Mouse (Mus musculus): ENCODE data around the gene Pa2g4. TPM values are rescaled to one million over a fixed set of nuclear protein-coding genes. Genes with fewer than 3 reads are reported as not detected.
"Not testable (repeated sequence)": the region's sequence is repeated elsewhere in the genome, so short reads cannot be mapped to it uniquely, and the experiment has no call there.

The Pa2g4 gene
- total RNA-seq, 4 experiments from 2014 or later: 57.5 to 60.9 (median 59.4) TPM

GRCm38 (mm10) chr10:128579298-128579697 lies 13.5 kb upstream of the Pa2g4 start:
- no peak for DNase-seq (ENCODE audit: low spot score in 2 of 2)

GRCm38 (mm10) chr10:128578330-128578729 lies 12.5 kb upstream of the Pa2g4 start:
- no peak for DNase-seq (ENCODE audit: low spot score in 2 of 2)

DNA sequence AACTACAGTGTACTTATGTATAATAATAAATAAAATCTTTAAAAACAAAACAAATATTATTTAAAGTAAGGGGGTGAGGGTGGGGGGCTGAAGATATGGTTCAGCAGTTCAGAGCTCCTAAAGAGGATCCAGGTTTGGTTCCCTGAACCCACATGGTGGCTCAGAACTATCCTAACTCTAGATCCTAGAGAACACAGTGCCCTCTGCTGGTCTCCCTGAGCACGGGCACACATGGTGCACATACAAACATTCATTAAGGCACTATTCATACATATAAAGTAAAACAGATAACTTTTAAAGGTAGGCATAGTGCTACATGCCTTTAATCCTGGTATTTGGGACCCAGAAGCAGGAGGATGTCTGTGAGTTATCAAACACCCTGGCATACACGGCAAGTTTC lies 9.3 kb upstream of the Pa2g4 start:
- no peak for DNase-seq (ENCODE audit: low spot score in 2 of 2)

DNA sequence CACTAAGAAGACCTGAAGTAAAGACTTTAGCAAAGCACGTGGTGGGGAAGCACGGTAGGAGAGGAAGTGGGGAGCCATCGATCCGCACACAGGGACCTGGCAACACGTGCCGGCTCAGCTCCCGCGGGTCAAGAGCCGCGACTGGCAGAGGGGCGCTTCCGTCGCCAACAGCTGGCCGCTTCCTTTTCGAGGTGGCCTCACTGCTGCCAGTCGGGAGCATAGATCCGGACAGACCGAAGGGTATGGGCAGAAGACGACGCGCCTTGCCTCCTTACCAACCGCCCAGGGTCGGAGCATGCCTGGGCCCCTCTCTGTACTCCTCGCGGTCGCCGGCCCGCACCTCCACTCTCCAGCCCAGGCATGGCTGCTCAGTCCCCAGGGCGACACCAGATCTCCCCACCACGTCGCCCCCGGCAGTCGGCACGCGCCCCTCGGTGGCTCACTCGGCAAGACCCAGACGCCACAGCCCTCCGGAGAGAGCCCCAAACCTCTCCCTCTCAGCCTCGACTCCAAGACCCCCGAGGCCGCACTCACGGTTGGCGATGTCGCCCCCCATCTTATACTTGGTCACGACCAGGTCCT lies 490 bp downstream of the Pa2g4 start:
- DNase-seq (ENCODE audit: low spot score in 2 of 2): no peak

DNA sequence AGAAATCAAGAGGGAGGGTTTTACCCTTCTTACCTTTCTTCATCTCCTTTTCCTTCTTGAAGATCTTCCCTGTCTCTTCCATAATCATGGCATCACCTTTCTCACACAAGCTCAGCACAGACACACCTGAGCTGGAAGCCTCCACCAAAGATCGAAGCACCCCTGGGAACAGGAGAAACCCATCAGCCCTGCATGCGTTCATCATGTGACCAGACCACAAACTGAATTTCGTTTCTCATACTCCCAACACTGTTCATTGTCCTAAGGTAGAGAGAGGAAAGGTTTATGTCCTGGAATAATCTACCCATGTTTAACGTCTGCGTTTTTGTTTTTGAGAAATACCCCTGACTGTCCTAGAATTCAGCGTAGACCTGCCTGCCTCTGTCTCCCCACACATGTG lies 2.2 kb downstream of the Pa2g4 start:
- no peak for DNase-seq (ENCODE audit: low spot score in 2 of 2)

DNA sequence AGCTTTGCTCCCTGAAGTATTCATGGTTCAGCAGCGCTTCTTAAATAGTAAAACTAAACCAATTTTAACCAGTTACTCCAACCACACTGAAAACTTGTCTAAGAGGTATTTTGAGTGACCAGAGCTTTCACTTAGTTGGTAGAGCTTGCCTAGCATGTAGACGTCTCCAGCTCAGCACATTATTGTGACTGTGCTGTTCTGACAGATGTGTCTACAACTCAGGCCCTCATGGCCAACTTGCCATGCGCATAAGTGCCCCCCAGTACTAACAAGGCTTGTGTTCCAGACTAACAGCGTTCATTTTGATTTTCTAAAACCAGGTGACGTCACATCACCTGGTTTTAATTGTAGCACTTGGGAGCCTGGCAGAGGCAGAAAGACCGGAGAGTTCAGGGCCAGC lies 8.8 kb downstream of the Pa2g4 start:
- no peak for DNase-seq (ENCODE audit: low spot score in 2 of 2)

GRCm38 (mm10) chr10:128556286-128556685 lies 9.5 kb downstream of the Pa2g4 start:
- DNase-seq (ENCODE audit: low spot score in 2 of 2): no peak

- not testable (repeated sequence) for DNase-seq (ENCODE audit: low spot score in 2 of 2)
These were observed 10.2 kb downstream of the Pa2g4 start for GRCm38 (mm10) chr10:128555567-128555966.

DNA sequence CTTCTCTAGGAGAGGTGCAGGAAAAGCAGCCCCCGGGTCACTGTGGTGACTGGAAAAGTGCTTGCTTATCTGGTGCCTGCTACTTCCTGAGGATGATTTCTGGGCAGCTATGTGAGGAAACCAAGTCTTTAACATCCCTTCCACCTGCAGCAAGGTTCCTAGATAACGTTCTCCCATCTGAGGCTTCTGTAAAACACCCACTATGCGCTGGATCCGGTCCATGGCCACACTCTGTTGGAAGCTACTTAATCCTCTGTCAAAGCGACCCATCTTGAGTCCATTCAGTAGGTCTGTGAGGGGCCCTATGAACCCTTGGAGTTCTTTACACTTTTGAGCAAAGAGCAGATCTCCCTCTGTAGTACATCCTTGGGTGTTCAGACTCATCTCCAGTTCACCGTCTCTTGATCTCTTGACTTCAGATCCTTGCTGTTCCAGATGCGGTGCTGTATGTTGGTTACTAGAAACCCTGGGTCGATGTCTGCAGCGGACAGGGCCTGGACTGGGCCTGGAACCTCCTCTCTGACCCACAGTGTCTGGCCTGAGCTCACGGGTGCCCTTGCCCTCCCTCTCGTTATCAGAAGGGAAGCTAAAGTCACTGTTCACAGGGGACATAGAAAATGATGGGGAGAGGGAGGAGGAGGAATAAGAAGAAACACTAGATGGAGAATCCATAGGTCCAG lies 15.5 kb downstream of the Pa2g4 start:
- DNase-seq (ENCODE audit: low spot score in 2 of 2): not testable (repeated sequence)

DNA sequence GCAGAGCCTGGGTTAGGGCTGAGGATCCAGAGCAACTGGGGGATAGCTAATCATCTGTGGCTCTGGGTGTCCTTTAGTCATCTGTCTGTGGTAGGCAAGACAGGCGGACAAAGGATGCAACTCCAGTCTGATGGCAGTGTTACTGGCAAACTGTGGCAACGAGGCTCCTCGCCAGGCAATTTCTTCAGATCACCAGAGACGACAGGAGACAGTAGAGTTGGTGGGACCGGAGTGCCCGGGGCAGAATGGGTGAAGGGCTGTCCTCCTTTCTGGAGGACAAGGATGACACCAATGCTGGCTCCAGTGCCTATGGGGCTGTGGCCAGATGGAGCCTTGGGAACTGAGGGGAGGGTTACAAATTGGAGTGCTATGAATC lies 16.1 kb downstream of the Pa2g4 start:
- peak in 1 of 2 experiments; percentile 38 for DNase-seq (ENCODE audit: low spot score in 2 of 2)

- DNase-seq (ENCODE audit: low spot score in 2 of 2): peak; percentile 78 to 96
These were observed 16.7 kb downstream of the Pa2g4 start, which contains the start of gene Rpl41 for GRCm38 (mm10) chr10:128548947-128549681. Gene Rpl41 (minus strand): TSS chr10:128549305.

DNA sequence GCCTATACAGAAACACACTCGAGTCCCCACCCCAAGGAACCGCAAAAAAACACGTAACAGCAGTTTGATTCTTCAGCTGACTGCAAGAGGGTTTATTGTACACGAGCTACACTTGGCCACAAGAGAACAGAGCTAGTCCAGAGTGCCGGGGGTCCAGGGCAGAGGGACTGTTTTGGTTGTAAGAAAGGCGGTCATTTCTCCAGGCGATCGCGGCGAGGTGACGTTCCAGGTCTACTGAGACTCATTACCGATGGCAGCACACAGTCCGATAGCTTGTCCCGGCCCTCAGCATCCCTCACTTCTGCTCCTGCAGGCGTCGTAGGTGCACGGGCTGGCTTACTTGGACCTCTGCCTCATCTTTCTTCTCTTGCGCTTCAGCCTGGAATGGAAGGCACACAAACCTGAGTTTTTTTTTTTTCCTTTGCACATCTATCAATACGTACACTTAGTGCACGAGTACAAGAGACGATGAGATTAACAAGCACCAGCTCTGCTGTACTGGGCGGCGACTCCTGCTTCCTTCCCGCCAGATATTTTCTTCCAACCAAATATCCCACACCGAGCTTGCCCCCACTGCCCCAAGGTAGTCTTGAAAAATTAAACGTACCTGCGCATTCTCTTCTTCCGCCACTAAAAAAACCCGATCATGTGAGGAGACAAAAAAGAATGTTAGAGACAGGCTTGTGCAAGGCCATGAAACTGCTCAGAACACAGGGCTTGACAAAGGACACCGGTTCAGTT lies 17.6 kb downstream of the Pa2g4 start:
- DNase-seq (ENCODE audit: low spot score in 2 of 2): not testable (repeated sequence)

DNA sequence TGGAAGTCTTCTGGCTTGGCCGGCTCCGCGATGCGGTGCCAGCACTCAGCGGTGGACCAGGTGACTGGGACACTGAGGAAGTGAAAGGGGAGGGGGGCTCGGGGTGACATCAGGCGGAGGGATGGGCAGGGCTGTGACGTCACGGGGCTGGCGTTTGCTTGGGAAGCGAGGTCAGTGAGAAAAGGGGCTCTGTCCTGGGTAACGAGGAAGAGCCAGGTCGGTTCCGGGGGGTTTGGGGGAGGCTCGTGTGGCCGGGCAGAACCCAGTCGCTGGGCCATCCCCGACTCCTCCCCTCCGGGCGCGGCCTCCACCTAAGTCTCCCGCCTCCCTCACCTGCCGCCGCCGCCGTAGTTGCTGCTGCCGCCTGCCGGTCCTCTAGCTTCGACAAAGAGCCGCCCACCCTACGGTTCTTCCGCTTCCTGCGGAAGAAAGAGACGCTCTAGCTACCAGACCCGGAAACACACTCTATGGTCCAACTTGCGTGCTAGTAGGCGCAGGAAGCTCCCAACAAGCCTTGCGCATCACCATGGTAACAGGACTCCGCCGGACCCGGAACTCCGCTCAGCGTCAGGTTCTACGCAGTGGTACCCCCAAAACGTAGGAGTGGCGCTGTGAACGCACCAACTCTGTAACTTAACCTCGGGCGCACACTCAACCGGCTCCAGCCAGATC lies 18.3 kb downstream of the Pa2g4 start, which contains the start of gene Zc3h10:
Gene Zc3h10, minus strand, starts transcription at position 414 of the 672 bp plus-strand sequence.
- DNase-seq (ENCODE audit: low spot score in 2 of 2): peak; percentile 82 to 98

- no peak for DNase-seq (ENCODE audit: low spot score in 2 of 2)
These were observed 19.0 kb downstream of the Pa2g4 start for GRCm38 (mm10) chr10:128546787-128547186.

DNA sequence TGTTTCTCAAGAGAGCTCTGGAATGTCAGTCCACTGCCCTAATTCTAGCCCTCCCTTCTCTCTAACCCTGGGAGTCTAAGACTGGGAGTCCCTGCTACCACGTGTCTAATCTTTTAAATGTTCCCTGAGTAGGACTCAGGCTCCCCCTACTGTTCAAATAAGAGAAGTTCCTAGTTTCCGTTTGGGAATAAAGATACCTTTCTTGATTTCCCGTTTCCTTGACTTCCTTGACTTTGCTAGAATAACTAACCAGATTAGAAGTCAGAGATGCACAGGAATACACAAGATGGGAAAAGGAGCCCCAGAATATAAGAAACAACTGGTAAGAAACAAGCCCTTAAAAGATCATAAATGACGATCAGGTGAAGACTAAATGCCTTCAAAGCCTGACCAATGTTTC lies 19.4 kb downstream of the Pa2g4 start:
- no peak for DNase-seq (ENCODE audit: low spot score in 2 of 2)

- DNase-seq (ENCODE audit: low spot score in 2 of 2): no peak
These were observed 20.3 kb downstream of the Pa2g4 start for GRCm38 (mm10) chr10:128545570-128545898.

DNA sequence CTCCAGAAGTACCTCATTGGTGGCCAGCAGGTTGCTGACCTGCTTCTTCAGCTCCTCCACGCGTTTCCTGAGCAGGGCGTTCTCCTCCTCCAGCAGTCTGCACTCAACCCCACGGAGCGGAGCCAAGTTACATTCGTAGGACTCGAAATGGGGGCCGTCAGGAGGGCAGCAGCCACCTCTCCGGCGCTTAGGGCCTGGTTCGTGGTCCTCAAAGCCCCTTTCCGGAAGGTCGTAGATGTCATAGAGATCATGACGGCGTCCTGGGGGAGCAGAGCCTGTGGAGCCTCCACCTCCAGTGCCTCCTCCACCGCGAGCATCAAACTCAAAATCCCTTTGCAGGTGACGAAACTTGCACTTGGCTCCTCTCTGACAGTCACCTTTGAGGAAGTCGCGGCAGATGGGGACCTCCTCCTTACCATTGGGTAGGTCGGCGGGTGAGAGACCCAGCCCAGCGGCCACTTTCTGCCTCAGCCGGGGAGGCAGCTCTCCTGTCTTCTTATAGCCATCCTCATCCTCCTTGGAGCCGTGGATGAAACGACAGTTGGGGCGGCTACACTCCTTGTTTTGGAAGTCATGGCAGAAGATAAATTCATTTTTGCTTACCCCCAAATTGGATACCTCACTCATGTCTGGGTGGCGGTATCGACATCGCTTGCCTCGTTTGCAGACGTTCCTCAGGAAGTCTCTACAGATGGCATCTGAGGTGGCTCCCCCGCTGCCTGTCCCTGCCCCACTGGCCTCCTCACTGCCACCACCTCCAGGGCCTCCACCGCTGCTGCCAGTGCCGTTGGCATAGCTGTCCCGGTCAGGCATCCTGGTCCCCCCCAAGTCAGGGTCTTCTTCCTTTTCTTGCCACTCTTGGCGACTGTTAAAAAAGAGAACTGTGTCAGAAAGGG lies 20.9 kb downstream of the Pa2g4 start:
- DNase-seq (ENCODE audit: low spot score in 2 of 2): no peak

- no peak for DNase-seq (ENCODE audit: low spot score in 2 of 2)
These were observed 21.6 kb downstream of the Pa2g4 start for GRCm38 (mm10) chr10:128544151-128544657.

GRCm38 (mm10) chr10:128543100-128543499 lies 22.7 kb downstream of the Pa2g4 start:
- DNase-seq (ENCODE audit: low spot score in 2 of 2): no peak

GRCm38 (mm10) chr10:128538340-128538870 lies 27.4 kb downstream of the Pa2g4 start:
- no peak for DNase-seq (ENCODE audit: low spot score in 2 of 2)

Measured in left cerebral cortex, adult 8-10 months (tissue).